Mouse (Mus musculus) CD4-positive helper T cell, adult 2 months (primary cell): ENCODE results near the gene Nup54.
A peak's percentile ranks its signal among the peaks of the same experiment; 100 is the strongest.

Source experiments
- DNase-seq: peaks from one replicate; pipeline ENCODE4 v3.0.0-alpha.2; 2012; ENCODE audit warnings: low read depth, missing footprints, low spot score

Gene Nup54

GRCm38 (mm10) chr5:92413271-92413981 is 21.6 kb downstream of the Nup54 start:
- no peak for DNase-seq

- no peak for DNase-seq
These were observed 23.4 kb downstream of the Nup54 start for GRCm38 (mm10) chr5:92411461-92412140.

- no peak for DNase-seq
These were observed 24.5 kb downstream of the Nup54 start for GRCm38 (mm10) chr5:92410486-92410885.

- DNase-seq, result no peak
These were observed 25.5 kb downstream of the Nup54 start for GRCm38 (mm10) chr5:92409361-92410155.

- no peak for DNase-seq
These were observed 30.7 kb downstream of the Nup54 start for GRCm38 (mm10) chr5:92404400-92404678.

- DNase-seq, result no peak
These were observed 31.2 kb downstream of the Nup54 start for GRCm38 (mm10) chr5:92403562-92404399.

GRCm38 (mm10) chr5:92402816-92403215 is 32.2 kb downstream of the Nup54 start:
- DNase-seq, result no peak

GRCm38 (mm10) chr5:92398153-92398552 is 36.9 kb downstream of the Nup54 start:
- peak; percentile 68 for DNase-seq

GRCm38 (mm10) chr5:92396476-92396875 is 38.5 kb downstream of the Nup54 start:
- DNase-seq, result no peak

GRCm38 (mm10) chr5:92395764-92396163 is 39.3 kb downstream of the Nup54 start:
- DNase-seq, result no peak

- DNase-seq, result no peak
These were observed 41.2 kb downstream of the Nup54 start for GRCm38 (mm10) chr5:92393863-92394262.

GRCm38 (mm10) chr5:92392542-92392941 is 42.5 kb downstream of the Nup54 start:
- DNase-seq, result peak; percentile 15

GRCm38 (mm10) chr5:92390615-92391014 is 44.4 kb downstream of the Nup54 start:
- no peak for DNase-seq

GRCm38 (mm10) chr5:92389977-92390376 is 45.0 kb downstream of the Nup54 start:
- DNase-seq, result no peak

- DNase-seq, result no peak
These were observed 47.6 kb downstream of the Nup54 start for GRCm38 (mm10) chr5:92387433-92387832.

- DNase-seq, result no peak
These were observed 48.4 kb downstream of the Nup54 start for GRCm38 (mm10) chr5:92386643-92387042.

- no peak for DNase-seq
These were observed 48.9 kb downstream of the Nup54 start for GRCm38 (mm10) chr5:92386102-92386501.

- DNase-seq, result peak; percentile 34
These were observed 50.2 kb downstream of the Nup54 start for GRCm38 (mm10) chr5:92384855-92385254.

- no peak for DNase-seq
These were observed 51.3 kb downstream of the Nup54 start for GRCm38 (mm10) chr5:92383747-92384146.

GRCm38 (mm10) chr5:92382349-92382679 is 52.7 kb downstream of the Nup54 start:
- no peak for DNase-seq

GRCm38 (mm10) chr5:92381550-92382348 is 53.3 kb downstream of the Nup54 start:
- peak; percentile 78 for DNase-seq
